Mouse (Mus musculus) heart, postnatal 4 days (tissue): ENCODE results near the gene Usp5. TPM values are rescaled to one million over a fixed set of nuclear protein-coding genes. Genes with fewer than 3 reads are reported as not detected.

Experiments used
- DNase-seq: peaks from one replicate; pipeline ENCODE4 v3.0.0; 2021
- total RNA-seq, 2 experiments: library from RNA; stranded (reverse); gene quantifications; 2 replicates each; pipeline ENCODE4 v1.2.3; 2021

Usp5 gene
- 100 to 1,000 TPM; 102 to 104 TPM for total RNA-seq

DNA sequence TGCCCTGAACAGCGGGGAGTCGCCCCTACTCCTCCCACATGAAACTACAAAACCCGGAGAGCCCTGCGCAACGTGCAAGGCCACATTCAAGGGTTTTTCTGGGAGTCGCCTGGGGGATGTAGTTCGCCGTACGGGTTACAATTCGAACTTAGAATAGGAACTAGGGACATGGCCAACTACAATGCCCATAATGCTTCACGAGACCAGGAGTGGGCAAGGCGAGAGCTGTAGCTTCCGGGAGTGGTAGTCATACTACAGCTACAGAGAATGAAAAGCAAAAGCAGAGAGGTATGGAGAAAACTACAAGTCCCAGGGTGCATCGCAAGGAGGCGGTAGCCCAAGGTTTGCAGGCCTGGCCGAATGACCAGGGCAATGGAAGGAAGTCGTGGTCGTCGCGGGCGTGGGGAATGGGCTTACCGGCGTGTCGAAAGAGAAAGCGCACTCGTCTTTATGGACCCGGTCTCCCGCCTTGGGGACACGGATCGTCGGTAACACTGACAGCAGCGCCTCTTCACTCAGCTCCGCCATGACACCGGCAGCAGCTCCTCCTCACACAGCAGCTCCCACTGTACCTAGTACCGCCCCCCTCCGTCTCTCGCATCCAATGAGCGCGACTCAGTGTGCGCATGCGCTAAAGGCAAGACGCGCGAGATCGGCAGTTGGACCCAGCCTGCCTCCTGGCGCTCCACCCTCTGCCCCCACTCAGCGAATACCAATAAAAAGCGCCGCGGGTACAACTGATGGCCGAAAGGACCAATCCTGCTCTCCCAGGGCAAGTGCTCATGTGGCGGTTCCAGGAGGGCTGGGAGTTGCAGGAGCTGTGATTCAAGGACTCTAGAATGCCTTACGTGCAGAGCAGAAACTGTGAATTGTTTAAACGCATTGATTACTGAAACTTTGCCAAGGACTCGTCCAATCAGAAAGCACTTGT is at the start of gene Usp5, which contains the start of gene Cdca3:
TSS of gene Usp5 (minus strand) at position 617 of the 931 bp plus-strand sequence.
TSS of gene Cdca3 (plus strand) at position 680 of the 931 bp plus-strand sequence.
- peak; percentile 98 for DNase-seq

DNA sequence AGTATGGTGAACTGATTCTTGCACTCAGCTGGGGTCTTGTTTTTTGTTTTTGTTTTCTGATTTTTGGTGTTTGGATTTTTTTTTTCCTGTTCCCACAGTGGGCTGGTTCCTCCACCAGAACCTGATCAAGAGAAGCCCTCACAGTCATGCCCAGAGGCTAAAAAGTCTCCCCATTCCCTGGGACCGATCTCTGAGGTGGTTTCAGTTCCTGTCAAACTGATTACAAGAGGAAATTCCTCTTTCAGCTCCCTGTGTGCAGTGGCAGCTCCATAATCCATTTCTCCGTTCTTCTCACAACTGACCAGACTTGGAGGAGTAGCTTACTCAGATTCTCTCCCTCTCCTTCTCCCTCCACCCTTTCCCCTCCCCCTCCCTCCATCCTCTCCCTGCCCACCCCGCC is 45.1 kb upstream of the Usp5 start:
- no peak for DNase-seq

DNA sequence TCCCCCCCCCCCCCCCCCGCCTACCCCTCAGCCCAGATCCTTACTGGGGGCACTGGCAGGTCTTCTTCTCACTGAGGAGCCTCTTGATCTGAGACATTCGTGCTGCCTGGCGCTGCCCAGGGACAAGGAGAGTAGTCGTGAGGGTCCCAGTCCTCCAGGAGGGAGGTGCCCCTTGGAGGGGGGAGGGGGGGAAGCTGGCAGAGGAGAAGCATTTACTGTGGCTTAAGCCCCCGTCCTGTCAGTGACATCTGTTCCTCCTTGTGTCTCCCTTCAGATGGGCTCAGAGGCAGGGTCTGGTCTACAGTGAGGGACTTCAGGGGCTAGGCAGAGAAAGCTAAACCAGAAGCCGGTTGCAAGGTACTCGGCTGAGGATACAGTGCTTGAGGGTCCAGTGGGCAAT is 37.3 kb upstream of the Usp5 start:
- DNase-seq: no peak

DNA sequence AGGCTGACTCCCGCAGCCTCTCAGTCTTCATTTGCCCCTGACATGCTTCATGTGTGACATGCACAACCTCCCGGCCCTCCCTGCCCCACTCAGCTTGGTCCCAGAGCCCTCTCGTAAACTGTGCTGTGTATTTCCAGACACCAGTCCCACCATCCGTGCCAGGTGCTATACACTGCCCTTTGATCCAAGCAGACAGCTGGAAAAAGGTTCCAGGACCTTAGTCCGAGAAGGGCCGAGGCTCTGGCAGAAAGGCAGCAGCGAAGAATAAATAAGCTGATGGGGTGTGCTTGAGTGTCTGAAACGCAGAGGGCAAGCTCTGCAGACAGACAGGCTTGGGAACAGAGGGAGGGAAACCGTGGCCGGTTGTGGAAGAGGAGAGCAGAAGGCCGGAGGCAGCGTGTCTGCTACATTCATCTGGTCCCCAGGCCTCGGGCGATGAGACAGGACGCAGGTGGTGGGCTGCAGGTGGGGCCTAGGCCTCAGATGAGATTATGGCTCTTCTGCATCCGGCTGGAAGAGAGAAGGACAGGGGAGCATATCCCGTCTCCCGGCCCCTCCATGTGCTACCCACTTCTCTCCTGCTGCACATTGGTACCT is 36.6 kb upstream of the Usp5 start:
- no peak for DNase-seq

DNA sequence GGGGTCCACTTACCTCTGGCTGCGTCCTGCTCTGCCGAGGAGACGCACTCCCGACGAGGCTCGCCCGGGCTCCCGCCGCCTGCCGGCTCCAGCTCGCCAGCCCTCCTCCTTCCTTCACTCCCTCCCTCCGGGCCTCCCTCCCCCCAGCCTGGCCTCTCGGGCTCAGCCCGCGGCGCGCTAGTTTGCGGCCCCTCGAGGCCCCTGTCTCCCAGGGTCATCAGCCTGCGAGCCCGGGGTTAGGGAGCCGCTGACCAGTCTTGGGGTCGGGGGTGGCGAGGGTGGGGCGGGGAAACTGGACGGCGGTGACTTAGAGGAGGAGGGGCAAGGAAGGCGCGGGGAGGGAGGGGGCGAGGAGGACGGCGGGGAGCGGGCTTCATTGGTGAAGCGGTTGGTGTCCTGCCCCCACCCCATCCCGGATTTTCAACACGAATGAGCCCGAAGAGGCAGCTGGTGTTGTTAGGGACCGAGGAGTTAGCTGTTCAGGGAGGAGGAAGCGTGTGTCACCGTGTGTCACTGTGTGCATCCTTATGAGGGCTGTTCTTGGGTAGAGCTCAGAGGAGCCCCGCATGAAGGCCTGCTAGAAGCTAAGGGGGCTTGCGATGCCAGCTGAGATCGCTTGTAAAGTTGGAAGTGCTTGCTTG is 34.5 kb upstream of the Usp5 start, which contains the start of gene Gpr162:
TSS of gene Gpr162 (minus strand) at position 326 of the 641 bp plus-strand sequence.
- peak; percentile 73 for DNase-seq

DNA sequence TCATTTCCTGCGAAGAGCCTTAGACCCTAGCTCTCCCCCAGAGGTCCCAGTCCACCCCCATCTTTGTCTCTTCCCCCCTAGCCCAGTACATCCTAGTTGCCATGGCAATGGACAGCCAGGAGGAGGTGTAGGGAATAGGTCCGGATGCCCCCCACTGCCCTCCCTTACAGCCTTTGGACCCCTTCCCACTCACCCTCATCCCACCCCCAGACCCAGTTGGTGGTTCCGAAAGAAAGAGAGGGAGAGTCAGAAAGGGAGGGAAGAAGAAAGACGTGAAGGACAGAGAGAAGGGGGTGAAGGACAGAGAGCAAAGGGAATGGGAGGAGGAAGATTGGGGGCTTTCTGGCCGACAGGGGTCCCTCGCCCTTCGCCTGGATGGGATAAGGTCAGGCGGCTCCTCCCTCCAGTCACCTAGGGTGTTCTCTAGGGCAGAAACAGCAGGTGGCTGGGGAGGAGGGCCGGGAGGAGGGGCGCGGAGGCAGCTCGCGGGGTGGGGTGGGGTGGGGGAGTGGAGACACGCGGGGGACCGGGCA is 33.9 kb upstream of the Usp5 start:
- no peak for DNase-seq

DNA sequence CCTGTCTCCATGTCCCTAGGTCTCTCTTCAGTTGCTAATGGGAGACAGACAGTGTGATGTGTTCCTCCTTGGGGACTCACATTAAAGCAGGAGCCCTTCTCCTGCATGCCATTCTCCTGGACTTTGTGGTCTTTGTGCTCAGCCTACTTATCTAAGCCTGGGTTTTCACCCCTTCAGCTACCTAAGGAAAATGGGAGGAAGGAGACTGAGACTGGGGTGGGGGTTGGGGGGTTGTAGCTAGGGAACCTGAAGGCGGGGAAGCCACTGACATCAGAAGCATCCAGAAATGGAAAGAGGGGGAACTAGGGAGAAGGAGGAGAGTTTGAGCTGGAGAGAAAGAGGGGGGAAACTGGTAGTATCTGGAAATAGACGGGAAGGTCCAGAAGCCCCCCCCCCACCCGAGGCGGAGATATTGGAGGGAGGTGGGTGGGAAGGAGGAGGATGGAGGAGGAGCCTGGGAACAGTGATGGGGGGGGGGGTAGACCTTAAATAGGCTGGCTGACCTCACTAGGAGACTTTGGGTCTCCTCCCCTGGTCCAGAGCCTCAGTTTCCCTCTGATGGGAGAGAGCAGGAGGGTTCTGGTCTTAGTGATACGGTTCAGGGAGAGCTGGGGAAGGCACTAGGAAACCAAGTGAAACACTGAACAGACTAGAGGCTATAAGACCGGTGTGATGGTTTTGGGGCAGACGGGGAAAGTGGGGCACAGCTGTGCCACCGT is 33.3 kb upstream of the Usp5 start:
- no peak for DNase-seq

DNA sequence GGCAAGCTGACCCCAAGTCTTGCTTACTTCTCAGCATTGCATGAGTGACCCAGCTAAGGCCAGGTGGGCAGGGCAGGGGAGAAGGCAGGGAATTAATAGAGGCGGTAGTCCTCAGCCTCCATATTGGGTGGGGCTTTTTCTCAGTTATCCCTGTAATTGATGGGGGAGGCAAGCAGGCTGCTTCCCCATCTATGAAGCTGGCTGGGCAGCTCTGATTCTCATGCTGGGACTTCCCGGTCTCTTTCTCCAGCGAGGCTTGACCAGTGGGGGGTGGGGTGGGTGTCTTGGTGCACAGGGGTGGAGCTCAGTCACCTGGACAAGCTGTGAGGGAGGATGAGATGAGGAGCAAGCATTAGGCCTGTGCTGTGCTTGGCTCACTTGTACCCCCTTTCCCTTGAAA is 32.5 kb upstream of the Usp5 start:
- no peak for DNase-seq

DNA sequence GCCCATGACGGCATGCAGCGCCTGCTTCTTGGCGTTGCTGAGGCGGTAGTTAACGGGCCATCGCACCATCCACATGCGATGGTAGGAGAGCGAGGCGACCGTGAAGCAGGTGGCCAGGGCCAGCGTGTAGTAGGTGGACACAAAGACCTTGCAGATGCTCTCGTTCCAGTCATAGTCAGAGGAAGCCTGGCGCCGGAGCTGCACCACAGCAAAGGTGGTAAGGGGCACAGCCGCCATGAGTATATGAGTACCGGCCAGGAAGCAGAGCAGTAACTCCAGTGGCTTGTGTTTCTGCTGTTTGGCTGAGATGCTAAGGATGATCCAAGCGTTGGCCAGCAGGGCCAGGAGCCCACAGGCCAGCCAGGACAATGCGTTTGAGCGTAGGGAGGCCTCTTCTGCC is 32.0 kb upstream of the Usp5 start:
- DNase-seq: no peak

DNA sequence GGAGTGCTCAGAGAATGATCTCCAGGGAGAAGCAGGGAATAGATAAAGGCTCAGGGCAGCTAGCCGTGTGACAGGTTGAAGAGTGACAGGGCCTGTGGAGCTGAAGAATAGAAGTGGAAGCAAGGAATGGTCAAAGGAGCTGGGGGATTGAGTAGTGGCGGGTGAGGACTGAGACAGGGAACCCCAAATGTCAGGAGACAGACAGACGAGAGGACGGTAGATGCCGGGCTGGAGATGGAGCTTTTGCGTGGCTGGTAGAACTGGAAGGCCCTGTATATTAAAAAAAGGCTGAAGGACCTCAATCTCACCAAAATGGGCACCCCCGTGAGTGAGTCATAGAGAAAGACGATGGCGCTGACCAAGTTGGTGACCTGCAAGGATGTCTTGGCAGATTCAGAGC is 31.2 kb upstream of the Usp5 start:
- DNase-seq: no peak

DNA sequence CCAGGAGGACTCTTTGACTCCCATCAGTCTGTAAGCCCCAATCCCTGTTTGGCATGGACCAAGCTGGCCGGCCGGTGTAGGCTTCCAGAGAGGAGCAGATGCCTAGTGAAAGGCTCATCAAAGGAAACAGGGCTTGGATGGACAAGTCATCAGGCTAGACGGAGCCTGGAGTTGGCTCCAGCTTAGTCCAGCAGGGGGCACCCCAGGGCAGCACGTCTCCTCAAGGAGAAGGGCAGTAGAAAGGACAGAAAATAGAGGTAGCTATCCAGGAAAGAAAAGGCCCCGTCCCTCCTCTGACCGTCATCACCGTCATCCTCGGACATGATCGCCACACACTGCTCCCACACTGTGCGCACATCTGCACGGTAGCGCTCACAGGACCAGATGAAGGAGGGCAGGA is 30.4 kb upstream of the Usp5 start:
- peak; percentile 96 for DNase-seq

DNA sequence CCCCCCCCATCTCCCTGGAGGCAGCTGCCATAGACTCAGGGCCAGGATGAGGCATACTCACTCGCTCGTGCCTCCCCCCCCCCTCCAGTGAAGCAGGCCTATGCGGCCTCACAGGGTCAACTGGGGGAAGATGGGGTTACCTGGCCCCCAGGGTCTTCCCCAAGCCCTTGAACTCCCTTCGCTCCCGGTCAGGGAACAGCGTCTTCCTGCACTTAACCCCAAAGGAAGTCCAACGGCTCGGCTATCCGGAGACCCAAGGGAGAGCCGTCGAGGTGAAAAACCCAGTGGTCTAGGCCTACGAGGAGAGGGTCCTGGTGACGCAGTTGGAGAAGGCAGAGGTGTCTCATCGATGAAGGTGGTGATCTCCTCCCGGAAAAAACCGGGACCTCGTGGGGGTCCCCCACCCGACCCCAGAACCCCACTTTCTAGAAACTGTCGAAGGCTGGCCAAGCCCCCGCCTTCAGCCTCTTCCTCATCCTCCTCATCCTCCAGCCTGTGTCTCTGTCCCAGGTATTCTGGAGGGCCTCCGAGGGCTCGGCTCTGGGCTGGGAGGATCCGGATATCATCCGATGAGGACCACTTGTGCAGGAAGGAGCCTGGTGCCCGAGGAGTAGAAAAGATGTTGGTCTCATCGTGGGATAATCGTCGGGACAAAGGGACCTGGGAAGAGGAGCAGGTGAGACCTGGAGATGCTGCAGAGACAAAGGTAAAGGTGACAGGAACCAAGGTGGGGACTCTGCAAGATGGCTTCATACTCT is 29.5 kb upstream of the Usp5 start:
- no peak for DNase-seq

DNA sequence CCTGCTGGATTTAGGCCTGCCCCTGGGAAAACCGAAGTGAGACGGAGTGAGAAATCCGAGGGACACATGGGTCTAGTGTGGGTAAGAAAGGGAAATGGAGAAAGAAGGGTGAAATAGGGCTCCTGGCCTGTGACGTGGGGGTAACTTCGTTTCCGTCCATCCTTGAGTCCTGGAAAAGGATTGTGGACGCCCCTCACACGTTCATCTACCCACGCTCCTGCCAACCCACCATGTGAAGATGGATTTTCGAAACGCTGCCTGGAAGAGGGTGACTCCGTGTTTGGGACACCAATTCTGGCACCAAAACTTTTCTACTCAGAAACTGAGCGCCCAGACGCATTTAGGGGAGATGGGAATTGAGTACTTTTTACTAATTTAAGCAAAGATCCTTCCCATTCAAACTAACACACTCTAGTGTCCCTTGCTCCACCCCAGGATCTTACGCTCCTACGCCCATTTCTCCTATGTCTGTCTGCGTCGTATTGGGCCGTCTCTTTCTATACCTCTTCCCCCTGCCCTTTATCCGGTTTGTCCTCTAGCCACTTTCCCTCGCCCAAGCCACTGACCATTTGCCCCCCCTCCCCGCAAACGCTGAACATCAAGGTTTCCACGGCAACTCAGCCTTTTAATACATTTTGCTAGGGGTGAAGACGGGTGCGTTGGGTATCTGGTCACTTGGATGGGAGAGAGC is 28.7 kb upstream of the Usp5 start:
- DNase-seq: no peak

DNA sequence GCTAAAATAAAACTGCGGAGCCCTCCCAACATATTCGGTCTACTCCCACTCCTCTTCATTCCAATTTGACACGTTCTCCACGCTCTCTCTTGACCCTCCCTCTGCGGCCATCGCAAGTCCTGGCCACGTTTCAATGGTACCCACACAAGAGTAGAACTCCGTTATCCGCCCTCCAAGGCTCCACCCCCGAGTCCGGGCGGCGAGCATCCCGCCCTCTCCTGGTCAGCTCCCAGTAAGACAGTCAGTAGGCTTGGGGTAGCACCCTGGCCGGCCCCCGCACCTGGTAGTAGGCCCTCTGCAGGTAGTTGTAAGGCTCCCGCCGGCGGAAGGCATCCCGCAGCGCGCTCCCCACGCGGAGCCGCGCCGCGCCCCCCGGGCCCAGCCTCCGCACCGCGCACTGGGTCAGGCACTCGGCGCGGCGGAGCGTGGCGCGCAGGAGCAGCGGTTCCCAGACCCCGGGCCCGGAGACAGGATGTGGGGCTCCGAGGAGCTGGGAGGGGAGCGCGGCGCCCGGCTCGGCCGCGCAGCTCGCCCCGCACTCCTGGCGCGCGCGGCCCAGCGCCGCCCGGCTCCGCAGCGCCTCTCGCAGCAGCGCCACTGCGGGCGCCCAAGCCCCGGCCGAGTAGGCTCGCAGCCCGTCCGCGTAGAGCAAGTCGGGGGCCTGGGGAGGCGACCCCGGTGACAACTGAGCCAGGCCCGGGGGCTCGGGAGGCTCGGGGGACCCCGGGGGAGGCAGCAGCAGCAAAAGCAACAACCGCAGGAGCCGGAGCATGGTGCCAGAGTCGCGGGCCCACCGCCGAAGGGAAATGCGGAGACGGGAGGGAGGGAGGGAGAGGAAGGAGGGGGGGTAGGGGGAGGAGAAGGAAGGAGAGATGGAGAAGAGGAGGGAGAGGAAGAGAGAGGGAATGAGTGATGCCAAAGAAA is 27.9 kb upstream of the Usp5 start, which contains the start of gene P3h3:
TSS of gene P3h3 (minus strand) at position 837 of the 924 bp plus-strand sequence.
- peak; percentile 86 for DNase-seq

DNA sequence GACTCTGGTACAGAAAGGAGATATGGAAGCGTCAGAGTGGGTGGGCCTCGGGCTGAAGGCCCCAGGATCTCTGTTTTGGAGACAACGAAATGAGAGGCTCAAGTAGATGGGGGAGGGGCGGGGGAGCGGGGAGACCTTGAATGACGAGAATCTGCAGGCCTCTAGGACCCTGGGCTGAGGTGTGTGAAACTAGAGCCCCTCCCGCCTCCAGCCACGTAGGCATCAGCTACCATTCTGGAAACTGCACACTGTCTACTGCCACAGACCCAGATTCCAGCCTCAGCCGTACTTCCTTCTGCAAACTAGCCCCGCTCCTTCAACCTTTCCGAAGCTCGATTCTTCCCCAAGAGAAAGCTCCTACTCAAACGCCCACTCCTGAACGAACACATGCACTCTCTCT is 27.0 kb upstream of the Usp5 start:
- DNase-seq: no peak

DNA sequence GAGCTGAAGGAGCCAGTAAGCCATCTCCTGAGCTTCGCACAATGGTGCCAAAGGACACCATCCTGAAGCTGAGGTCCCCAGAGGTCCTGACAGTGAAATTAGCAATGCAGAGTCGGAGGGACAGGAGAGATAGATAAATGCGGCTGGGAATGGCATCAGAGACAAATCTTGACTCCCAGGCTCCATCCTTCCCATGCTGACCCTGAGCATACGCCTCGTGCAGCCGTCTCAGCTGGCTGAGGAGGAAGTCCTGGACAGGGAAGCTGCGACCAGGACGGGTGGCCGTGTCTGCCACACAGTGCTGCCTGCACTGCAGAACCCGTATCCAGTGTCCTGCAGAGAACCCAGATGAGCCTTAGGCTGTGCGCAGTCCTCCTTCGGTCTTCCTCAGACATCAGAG is 25.4 kb upstream of the Usp5 start:
- DNase-seq: no peak

DNA sequence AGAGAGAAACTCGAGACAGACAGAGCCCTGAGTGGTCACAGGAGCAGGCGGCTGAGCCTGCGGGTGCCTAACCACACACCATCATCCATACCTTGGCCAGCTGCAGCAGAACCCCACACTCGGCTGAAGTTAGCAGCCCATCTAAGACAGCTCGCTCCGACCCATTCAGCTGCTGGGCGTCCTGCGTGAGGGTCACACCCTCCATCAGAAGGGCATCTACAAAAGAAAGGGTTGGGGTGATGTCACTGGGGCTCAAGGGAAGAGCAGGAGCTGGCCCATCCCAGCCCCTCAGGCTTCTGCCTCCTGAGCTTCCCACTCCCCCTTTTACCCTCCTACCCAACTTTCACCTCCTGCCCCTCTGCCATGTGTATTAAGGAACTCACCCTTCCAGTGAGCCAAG is 21.3 kb upstream of the Usp5 start:
- no peak for DNase-seq

DNA sequence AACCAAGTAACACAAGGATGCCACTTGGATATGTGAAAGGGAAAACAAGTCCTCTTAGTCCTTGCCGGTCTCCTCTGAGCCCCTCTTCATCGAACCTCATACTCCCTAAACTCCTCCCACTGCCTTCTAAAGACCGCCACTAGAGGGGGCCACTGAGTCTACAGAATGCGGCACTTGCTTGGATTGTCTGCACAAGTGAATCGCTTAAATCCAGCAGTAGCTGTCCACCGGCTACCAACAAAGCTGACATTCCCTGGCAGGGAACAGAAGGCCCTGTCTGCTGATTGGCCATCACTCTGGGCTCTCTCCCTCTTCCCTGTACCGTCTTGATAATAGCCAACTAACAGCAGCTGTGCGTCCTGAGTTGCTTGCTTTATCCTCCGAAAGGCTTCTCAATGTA is 18.0 kb upstream of the Usp5 start:
- peak; percentile 97 for DNase-seq
